Mouse (Mus musculus) embryonic facial prominence, embryonic 15.5 days (tissue): ENCODE measurements at regions not wholly inside any gene's neighbourhood (a gene's known extent, or its start where the extent isn't known, plus 50 kb on each side); places are given as distances from the start of the nearest gene placed in this dataset.

Source experiments
- ATAC-seq: fragments of 200-750 bp; cut with Nextera tagmentation; 2 replicates; pipeline ENCODE4 v1.8.0; 2017; ENCODE audit warnings: low read depth, moderate TSS enrichment; ENCODE audit not compliant: insufficient number of reproducible peaks, low FRiP score, low TSS enrichment
- H3K27ac ChIP-seq: fragments of 300-500 bp; sonication (generic); replicated peaks from 2 replicates; pipeline ENCODE4 v1.5.1; 2015; ENCODE audit warnings: mild to moderate bottlenecking, inconsistent platforms
- H3K27me3 ChIP-seq: fragments of 300-500 bp; sonication (generic); 2 replicates; pipeline ENCODE4 v1.6.1; 2015; ENCODE audit warnings: inconsistent platforms
- H3K36me3 ChIP-seq: fragments of 300-500 bp; sonication (generic); 2 replicates; pipeline ENCODE4 v1.6.1; 2015; ENCODE audit warnings: mild to moderate bottlenecking, inconsistent platforms
- H3K4me1 ChIP-seq: fragments of 300-500 bp; sonication (generic); 2 replicates; pipeline ENCODE4 v1.6.1; 2015; ENCODE audit warnings: inconsistent platforms
- H3K4me2 ChIP-seq: fragments of 300-500 bp; sonication (generic); replicated peaks from 2 replicates; pipeline ENCODE4 v1.6.1; 2015; ENCODE audit warnings: mild to moderate bottlenecking, inconsistent platforms
- H3K4me3 ChIP-seq: fragments of 300-500 bp; sonication (generic); replicated peaks from 2 replicates; pipeline ENCODE4 v1.5.1; 2015; ENCODE audit warnings: mild to moderate bottlenecking, inconsistent platforms
- H3K9ac ChIP-seq: fragments of 300-500 bp; sonication (generic); 2 replicates; pipeline ENCODE4 v1.6.1; 2015; ENCODE audit warnings: inconsistent platforms
- H3K9me3 ChIP-seq: fragments of 300-500 bp; sonication (generic); replicated peaks from 2 replicates; pipeline ENCODE4 v1.6.1; 2016; ENCODE audit warnings: inconsistent platforms
- WGBS: fragments of 180-500 bp; shearing (Covaris S2); methylation state at CpG from one replicate; pipeline ENCODE4 v1.1.7; 2015; 5-methylcytosine and 5-hydroxymethylcytosine counted together

- peaks cover 11% of the 10 kb centered on the region for H3K4me1 ChIP-seq
- 38% methylated on average over 4 of the region's 4 CpGs for WGBS
- ATAC-seq = no peak
- H3K27me3 ChIP-seq = no peaks in the 10 kb centered on the region
- H3K4me2 ChIP-seq = no peak overlapping the region
- H3K9me3 ChIP-seq = no peaks in the 10 kb centered on the region
- no peaks in the 10 kb centered on the region for H3K36me3 ChIP-seq
- no peak overlapping the region for H3K27ac ChIP-seq
- H3K9ac ChIP-seq = no peak overlapping the region
- H3K4me3 ChIP-seq = no peak overlapping the region
Measured at GRCm38 (mm10) chr15:36362911-36363565, 644.5 kb downstream of the Zfp706 start.

DNA sequence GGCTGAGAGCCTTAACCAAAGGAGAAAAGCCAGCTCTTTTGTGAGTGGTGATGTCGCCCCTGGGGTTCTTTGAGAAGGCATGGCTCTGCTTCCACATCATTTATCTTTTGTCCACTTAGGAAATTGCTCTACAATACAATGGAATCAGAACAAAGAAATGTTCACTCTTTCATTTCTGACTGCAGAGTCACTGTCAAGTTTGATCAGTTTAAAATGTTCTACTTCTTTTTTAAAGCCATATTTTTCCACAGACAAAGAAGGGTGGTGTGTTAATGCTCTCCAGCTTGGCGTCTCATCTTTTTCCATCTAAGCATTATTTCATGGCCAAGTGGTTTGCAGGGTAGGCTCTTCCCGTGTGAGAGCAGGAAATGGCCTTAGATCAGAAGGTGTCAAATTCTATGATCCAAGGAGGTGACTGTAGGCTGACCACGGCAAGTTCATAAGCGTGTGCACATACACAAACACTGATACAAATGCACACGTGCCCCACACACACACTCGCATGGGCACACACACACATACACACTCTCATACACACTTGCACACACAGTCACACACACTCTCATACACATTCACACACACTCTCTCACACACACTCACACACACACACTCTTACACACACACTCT lies 645.9 kb downstream of the Zfp706 start:
- H3K9ac ChIP-seq = no peak overlapping the region
- H3K27ac ChIP-seq = peak overlapping the region; percentile 55
- H3K4me2 ChIP-seq = no peak overlapping the region
- H3K36me3 ChIP-seq = no peaks in the 10 kb centered on the region
- WGBS = 43% methylated on average over 7 of the region's 7 CpGs
- no peak for ATAC-seq
- H3K9me3 ChIP-seq = no peaks in the 10 kb centered on the region
- no peaks in the 10 kb centered on the region for H3K27me3 ChIP-seq
- H3K4me1 ChIP-seq = peaks cover 11% of the 10 kb centered on the region
- H3K4me3 ChIP-seq = no peak overlapping the region

- Histone ChIP-seq H3K36me3 (no peaks in the 10 kb centered on the region), H3K27ac (peak overlapping the region; percentile 55)
- WGBS = 63% methylated on average over 14 of the region's 14 CpGs
Measured at GRCm38 (mm10) chr15:36360694-36361521, 646.7 kb downstream of the Zfp706 start.

DNA sequence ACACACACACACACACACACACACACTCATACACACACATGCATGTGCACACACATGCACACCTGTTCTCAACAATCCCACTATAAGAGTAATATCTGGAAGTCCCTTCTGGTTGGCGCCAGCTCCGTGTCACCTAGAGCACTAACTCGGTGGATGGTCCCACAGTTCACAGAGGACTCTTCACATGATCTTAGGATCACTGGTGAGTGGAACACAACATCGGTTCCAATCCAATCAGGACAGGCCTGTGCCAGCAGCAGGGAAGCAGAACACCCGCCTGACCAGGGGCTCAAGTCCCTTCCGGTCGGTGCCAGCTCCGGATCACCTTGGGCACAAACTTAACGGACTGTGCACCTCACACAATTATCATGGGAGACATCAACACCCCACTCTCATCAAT lies 651.7 kb downstream of the Zfp706 start:
- Histone ChIP-seq H3K4me1 (peaks cover 6% of the 10 kb centered on the region), H3K36me3 (no peaks in the 10 kb centered on the region)
- 90% methylated on average over 9 of the region's 9 CpGs for WGBS

More at GRCm38 (mm10) chr15:36360694-36361521, 646.7 kb downstream of the Zfp706 start:
- Histone ChIP-seq H3K4me3 (no peak overlapping the region), H3K9me3 (no peaks in the 10 kb centered on the region), H3K4me2 (no peak overlapping the region), H3K4me1 (peaks cover 11% of the 10 kb centered on the region), H3K27me3 (no peaks in the 10 kb centered on the region), H3K9ac (no peak overlapping the region)
- no peak; the same call in 1 of the 2 replicates for ATAC-seq

DNA sequence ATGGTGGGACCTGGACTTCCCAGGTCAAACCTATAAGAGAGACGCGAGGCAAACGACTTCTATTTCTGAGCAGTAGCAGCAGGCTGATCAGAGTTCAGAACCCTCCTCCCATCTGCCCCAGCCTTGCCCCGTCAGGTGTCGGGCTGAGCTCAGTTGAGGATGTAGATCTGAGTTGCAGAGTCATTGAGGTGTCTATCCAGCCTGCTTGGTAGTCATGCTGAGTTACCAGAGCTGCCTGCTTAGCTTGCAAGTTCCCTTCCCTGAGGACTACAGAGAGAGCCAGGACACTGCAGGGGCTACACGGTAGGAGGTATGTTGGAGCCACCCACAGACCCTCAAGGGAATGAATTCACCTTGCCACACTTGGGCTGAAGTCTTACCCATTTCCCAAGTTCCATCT lies 653.0 kb downstream of the Zfp706 start:
- 80% methylated on average over 6 of the region's 6 CpGs for WGBS
- ATAC-seq = no peak
- Histone ChIP-seq H3K4me3 (no peak overlapping the region), H3K4me1 (no peaks in the 10 kb centered on the region), H3K9ac (no peak overlapping the region), H3K9me3 (no peaks in the 10 kb centered on the region), H3K27ac (no peak overlapping the region), H3K27me3 (no peaks in the 10 kb centered on the region), H3K4me2 (no peak overlapping the region), H3K36me3 (no peaks in the 10 kb centered on the region)

More for the DNA sequence above, 651.7 kb downstream of the Zfp706 start:
- ATAC-seq = no peak
- no peak overlapping the region for H3K4me3 ChIP-seq
- no peaks in the 10 kb centered on the region for H3K27me3 ChIP-seq
- H3K27ac ChIP-seq = no peak overlapping the region
- no peak overlapping the region for H3K4me2 ChIP-seq
- no peaks in the 10 kb centered on the region for H3K9me3 ChIP-seq
- no peak overlapping the region for H3K9ac ChIP-seq

DNA sequence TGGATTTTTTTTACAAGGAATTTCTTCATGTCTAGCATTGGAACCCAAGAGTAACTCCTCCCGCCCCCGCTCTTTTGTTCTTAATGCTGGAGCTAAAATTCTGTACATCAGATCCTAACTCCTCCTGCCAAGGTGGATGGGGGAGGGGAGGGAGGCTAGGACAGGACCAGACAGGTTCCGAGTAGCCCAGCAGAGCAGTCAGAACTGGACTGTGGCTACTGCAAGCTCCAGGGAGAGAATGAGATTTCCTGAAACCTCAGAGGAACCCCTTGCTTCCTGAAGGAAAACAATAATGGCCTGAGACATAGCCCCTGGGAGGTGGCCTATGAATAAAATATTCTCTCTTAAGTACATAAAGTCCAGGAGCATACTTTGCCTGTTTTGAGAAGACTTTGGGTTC lies 653.8 kb downstream of the Zfp706 start:
- no peaks in the 10 kb centered on the region for H3K9me3 ChIP-seq
- no peak overlapping the region for H3K9ac ChIP-seq
- 0 out of 2 replicates have a peak, but pooled peaks cover under 1% of the 10 kb centered on the region for H3K4me1 ChIP-seq
- no peaks in the 10 kb centered on the region for H3K27me3 ChIP-seq
- no peak overlapping the region for H3K27ac ChIP-seq
- ATAC-seq = no peak
- H3K36me3 ChIP-seq = no peaks in the 10 kb centered on the region
- no peak overlapping the region for H3K4me2 ChIP-seq
- no peak overlapping the region for H3K4me3 ChIP-seq
- 71% methylated on average over 3 of the region's 3 CpGs for WGBS

- no peaks in the 10 kb centered on the region for H3K36me3 ChIP-seq
- 95% methylated on average over 1 of the region's 1 CpGs for WGBS
- H3K27ac ChIP-seq = no peak overlapping the region
- no peak for ATAC-seq
- no peak overlapping the region for H3K9ac ChIP-seq
- no peaks in the 10 kb centered on the region for H3K27me3 ChIP-seq
- H3K4me3 ChIP-seq = no peak overlapping the region
- H3K4me1 ChIP-seq = peaks cover 3% of the 10 kb centered on the region; the same call in 1 of the 2 replicates
- no peaks in the 10 kb centered on the region for H3K9me3 ChIP-seq
- H3K4me2 ChIP-seq = no peak overlapping the region
Measured at GRCm38 (mm10) chr15:36352929-36353328, 654.6 kb downstream of the Zfp706 start.

- H3K4me2 ChIP-seq = no peak overlapping the region
- no peak overlapping the region for H3K9ac ChIP-seq
- peaks cover 7% of the 10 kb centered on the region; the same call in 1 of the 2 replicates for H3K4me1 ChIP-seq
- WGBS = 27% methylated on average over 3 of the region's 3 CpGs
- no peak for ATAC-seq
- H3K27me3 ChIP-seq = no peaks in the 10 kb centered on the region
- H3K9me3 ChIP-seq = no peaks in the 10 kb centered on the region
- no peak overlapping the region; the same call in 1 of the 2 replicates for H3K27ac ChIP-seq
- no peaks in the 10 kb centered on the region for H3K36me3 ChIP-seq
- H3K4me3 ChIP-seq = no peak overlapping the region
Measured at GRCm38 (mm10) chr15:36351693-36352092, 655.9 kb downstream of the Zfp706 start.

GRCm38 (mm10) chr15:36348348-36348747 lies 659.2 kb downstream of the Zfp706 start:
- Histone ChIP-seq H3K4me1 (peaks cover 7% of the 10 kb centered on the region; the same call in 1 of the 2 replicates), H3K4me2 (no peak overlapping the region)

GRCm38 (mm10) chr15:36347333-36347845 lies 660.2 kb downstream of the Zfp706 start:
- peak overlapping the region; percentile 40; the same call in 1 of the 2 replicates for H3K27ac ChIP-seq
- 58% methylated on average over 4 of the region's 4 CpGs for WGBS
- ATAC-seq = no peak

More at GRCm38 (mm10) chr15:36348348-36348747, 659.2 kb downstream of the Zfp706 start:
- Histone ChIP-seq H3K27ac (peak overlapping the region; percentile 40; the same call in 1 of the 2 replicates), H3K27me3 (no peaks in the 10 kb centered on the region), H3K36me3 (no peaks in the 10 kb centered on the region), H3K9me3 (no peaks in the 10 kb centered on the region), H3K9ac (no peak overlapping the region), H3K4me3 (no peak overlapping the region)
- WGBS = 50% methylated on average over 5 of the region's 5 CpGs
- ATAC-seq = no peak

DNA sequence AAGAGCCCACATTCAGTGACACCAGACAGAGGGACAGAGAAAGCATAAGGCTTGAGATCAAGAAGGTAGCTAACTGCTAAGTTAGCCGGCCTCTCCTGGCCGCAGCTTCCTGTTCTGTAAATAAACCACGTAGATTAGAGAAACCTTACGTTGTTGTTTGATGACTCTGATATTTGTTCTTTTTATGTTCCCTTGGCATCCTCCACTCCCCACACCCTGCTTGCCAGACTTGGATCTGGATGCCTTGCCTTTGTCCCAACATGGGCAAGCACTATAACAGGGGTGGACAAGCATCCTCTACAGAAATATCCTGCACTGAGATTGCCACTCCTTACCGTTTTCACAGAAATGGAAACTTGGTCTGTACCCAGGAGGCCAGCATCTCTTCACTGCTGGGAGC lies 661.4 kb downstream of the Zfp706 start:
- Histone ChIP-seq H3K9ac (no peak overlapping the region), H3K27me3 (no peaks in the 10 kb centered on the region), H3K9me3 (no peaks in the 10 kb centered on the region), H3K4me2 (no peak overlapping the region), H3K36me3 (no peaks in the 10 kb centered on the region), H3K4me3 (no peak overlapping the region), H3K4me1 (peaks cover 7% of the 10 kb centered on the region; the same call in 1 of the 2 replicates), H3K27ac (peak overlapping the region; percentile 52; the same call in 1 of the 2 replicates)
- WGBS = 77% methylated on average over 5 of the region's 5 CpGs
- no peak for ATAC-seq

More at GRCm38 (mm10) chr15:36347333-36347845, 660.2 kb downstream of the Zfp706 start:
- no peaks in the 10 kb centered on the region for H3K36me3 ChIP-seq
- H3K27me3 ChIP-seq = no peaks in the 10 kb centered on the region
- H3K9me3 ChIP-seq = no peaks in the 10 kb centered on the region
- H3K4me3 ChIP-seq = no peak overlapping the region
- H3K4me1 ChIP-seq = peaks cover 7% of the 10 kb centered on the region; the same call in 1 of the 2 replicates
- no peak overlapping the region for H3K4me2 ChIP-seq
- no peak overlapping the region for H3K9ac ChIP-seq
